Mouse (Mus musculus) mouse trophoblast stem cell (cell line): ENCODE measurements around the gene Atp2a1.

Experiments used
- in situ Hi-C, 2 experiments: fragments of 300-500 bp; cut with MseI, MboI; formaldehyde crosslinking; loops; 2 replicates in 1 of 2; 3 replicates in 1 of 2; pipeline ENCODE4 v1.15.1; 2025

Atp2a1 gene

DNA sequence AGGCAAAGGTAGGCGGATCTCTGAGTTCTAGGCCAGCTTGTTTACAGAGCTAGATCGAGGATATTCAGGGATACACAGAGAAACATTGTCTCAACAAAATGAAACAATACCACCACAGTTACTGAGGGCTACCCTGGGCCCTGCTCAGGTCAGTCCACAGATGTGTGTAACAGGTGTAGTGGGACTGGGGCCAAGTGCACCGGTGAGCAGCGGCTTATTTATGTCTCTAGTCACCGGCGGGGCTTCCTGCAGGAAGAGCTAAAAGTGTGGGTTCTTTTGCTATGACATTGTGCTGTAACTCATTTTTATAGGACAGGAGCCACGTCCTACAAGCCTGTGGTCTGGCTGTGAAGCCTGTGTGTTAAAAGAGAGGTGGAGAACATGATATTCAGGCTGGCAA is 9.0 kb downstream of the Atp2a1 start:
- in situ Hi-C loops = no loop called here

DNA sequence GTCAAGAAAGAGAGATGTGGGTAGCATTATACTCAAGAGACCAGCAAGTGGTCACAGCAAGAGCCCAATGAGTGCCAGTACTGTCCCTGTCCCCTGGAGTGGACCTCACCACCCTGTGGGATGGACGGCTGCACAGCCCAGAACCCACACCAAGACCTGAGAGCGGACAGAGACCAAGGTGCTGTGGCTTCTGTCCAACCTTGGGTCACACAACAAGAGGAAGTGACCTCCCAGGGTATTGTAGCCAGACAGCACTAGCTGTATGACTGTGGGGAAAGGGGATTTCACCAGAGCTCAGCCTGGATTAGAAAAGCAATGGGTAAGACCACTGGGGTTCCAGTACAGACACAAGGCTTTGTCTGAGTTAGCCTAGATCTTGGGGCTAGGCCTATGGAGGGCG is 10.7 kb downstream of the Atp2a1 start:
- in situ Hi-C loops = no loop called here

DNA sequence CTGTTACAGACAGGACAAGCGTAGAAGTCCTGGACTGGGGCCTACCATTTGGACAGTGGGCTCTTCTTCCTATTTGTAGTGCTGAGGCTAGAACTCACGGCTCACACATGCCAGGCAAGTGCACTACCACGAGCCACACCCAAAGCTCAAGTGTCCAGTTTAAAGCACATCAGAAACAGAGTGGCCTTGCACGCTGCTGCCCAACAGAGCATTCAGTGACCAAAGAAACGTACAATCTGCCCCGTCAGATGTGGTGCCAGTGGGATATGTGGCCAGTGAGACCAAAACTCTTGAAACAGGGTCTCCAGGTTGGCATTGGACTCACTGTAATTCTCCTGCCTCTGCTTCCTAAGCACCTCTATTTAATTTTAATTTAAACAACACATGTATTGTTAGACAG is 12.3 kb downstream of the Atp2a1 start:
- in situ Hi-C loops = no loop called here

DNA sequence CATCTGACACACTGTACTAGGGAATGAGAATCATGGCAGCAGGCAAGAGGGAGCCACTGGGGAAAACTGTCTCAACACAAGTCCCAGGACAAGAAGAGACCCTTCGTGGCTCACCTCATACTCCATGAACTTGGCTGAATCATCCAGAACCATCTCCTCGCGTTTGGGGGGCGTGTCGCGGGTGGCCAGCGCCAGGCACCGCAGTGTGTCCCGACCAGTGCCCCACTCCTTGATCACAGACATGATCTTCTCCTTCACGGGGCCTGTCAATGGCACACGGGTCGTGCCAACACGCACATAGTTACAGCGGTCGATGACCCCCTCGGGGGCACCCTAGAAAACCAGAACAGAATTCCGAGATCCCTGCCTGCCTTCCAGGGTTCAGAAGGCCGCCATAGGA is 12.9 kb downstream of the Atp2a1 start:
- in situ Hi-C loops = no loop called here

DNA sequence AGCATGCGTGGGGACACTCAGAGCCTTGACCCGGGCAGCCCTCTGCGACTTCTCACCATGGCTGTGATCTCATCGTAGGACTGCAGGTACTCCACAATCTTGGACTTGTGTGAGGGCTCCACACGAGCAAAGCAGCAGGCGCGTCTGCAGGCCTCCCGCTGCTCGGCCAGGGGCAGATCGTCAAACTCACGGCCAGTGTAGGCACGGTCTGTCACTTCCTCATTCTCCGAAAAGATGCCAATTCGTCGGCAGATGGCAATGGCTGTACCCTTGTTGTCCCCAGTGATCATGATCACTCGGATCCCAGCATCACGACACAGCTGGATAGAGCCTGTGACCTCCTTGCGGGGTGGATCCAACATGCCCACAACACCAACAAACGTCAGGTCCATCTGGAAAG is 14.4 kb downstream of the Atp2a1 start:
- in situ Hi-C loops = no loop called here

DNA sequence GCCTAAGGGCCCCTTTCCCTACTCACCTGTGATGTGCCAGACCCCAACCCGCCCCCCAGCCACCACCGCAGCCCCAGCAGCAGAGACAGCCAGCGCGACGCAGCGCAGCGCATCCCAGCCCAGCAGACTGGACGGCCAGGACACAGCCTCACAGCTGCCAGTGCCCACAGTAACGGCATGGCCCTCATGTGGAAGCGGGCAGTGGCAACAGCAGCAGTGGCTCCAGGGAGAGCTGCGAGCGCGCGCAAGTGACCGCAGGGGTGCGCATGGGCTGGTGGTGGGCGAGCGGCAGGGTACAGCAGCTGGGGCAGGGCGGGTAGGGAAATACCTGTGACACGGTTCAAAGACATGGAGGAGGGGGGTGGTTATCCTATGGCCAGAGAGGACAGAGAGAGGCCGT is 16.7 kb downstream of the Atp2a1 start:
- in situ Hi-C loops = no loop called here

DNA sequence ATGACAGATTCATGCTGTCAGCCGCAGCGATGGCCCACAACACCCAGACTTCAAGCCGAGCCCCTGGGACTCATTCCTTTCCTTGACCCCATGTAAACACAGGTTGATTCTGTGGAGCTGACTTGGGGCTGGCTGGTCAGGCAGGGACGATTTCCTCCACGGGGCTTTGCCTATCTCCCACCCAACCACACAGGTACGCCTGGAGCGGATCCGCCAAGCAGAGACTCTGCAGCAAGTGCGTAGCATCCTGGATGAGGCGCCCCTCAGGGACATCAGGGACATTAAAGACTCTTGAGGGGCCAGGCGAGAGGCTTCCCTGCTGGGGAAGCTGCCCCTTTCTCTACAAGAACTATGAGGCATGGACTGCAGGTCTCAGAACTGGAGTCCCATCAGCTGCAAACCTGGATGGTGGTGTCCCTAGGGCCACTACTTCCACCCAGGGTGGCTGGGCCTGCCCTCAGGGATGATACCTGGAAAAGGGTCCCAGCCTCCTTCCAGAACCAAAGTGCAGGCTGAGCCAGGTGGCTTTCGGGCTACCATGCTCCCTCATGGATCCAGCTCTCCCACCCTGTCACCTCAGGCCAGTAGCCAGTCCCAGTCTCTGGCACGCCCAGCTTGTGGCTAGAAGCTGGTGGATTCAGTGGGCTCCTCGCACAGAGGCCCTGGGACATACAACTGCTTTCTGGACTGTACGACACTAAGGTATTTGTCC is 17.6 kb downstream of the Atp2a1 start:
- in situ Hi-C loops = no loop called here

DNA sequence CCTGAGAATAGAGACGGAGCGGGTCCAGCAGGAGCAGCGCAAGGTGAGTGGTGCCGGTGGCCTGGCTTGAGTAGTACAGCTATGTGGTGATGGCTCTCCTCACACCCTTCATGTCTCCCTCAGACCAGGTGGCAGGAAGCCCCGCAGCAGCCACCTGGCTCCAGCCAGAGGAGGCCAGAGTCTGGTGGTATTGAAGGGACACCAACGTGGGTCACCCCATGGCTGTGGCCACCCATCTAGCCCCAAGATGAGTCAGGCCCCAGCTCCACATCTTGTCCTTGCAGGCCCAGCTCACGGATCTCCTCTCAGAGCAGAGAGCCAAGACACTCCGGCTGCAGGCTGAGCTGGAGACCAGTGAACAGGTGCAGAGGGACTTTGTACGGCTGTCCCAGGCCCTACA is 18.4 kb downstream of the Atp2a1 start:
- in situ Hi-C loops = no loop called here

DNA sequence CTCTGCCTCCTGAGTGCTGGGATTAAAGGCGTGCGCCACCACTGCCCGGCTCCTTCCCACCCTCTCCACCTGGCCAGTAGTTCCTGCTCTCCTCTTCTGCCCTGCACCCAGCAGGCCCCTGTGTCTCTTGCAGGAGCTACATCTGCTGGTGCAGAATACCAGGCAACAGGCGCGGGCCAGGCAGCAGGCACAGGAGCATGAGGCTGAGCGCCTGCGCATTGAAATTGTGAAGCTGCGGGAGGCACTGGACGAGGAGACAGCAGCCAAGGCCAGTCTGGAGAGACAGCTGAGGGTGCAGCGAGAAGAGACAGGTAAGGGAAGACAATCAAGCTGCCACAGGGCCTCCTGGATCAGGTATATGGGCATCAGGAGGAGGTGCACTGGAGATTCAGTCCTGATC is 18.9 kb downstream of the Atp2a1 start:
- in situ Hi-C loops = no loop called here

DNA sequence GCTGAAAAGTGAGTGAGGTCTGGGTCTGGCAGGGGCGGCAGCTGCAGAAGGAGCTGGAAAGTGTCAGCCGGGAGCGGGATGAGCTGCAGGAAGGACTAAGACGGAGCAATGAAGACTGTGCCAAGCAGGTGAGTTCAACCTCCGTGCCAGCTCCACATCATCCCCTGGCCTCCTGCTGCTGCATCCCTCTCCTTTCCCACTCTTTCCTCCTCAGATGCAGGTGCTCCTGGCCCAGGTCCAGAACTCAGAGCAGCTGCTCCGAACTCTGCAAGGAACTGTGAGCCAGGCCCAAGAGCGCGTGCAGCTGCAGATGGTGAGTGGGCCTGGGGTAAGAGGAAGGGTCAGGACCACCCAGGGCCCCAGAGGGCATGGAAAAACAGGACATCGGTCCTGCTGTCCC is 22.8 kb downstream of the Atp2a1 start:
- in situ Hi-C loops = no loop called here

DNA sequence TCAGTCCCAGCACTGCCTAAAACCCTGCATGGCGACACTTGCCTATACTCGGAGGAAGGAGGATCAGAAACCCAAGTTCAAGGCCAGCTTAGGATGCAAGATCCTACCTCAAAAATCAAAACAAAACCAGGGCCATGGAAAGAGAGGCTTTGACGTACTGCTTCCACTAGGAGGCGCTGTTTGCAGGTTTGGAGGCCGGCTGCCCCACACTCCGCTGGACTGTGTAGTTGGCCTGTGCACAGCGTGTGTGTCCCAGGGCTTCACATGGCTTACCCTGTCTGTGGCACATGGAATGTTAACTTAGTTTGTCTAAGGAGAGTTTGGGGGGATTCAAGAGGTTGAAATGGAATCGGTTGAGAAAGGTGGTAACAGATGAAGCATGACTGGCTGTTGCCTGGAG is 26.1 kb downstream of the Atp2a1 start:
- in situ Hi-C loops = no loop called here

DNA sequence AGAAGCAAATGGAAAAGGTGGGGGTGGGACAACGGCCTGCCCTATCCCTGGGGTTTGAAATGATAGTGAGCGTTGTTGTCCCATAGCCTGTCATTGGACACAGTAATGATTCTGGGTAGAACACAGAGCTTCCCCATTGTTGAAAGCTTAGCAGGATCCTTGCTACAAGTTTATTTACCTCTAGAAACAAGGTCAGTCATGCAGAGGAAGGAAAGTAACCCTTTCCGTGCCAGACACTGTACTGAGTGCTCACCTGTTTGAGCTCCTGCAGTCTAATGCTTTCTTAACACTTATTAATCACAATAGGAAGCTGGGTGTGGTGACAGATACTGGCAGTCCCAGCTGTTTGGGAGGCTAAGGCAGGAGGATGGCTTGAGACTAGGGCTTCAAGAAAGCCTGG is 27.1 kb downstream of the Atp2a1 start:
- in situ Hi-C loops = no loop called here

DNA sequence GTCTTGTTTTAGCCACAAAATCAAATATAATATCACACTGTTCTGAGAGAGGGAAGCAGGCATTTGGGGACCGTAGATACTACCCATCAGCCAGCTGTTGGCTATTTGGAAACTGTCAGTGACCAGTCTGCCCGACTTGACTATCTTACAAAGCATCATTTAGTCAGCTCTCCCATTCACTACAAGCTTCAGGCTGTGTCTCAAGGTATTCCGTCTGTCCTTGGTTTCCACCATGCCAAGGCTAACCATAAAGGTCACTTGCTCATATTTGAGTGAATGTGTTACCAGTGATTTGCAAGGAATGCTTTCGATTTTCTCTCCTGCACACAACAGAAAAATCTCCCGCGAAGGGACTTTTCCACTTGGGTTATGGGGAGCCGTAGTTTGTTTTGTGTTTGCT is 28.2 kb downstream of the Atp2a1 start:
- in situ Hi-C loops = no loop called here

DNA sequence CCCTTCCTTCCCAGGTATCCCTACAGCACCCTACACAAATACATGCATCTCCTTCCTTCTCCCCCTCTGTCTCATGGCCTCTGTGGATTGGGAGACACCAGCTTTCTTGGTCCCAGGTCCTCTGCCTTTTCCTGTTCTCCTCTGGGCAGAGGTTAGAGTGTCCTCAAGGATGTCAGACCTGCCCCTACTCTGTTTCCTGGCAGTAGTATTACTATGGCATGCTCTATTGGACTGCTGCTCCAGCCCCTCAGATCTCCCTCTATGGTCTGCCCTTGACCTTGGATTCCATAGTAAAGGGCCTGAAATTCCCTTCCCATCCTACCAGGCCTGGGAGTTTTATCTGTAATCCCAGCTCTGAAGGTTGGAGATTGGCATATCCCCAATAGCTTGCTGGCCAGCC is 32.7 kb downstream of the Atp2a1 start:
- in situ Hi-C loops = no loop called here

DNA sequence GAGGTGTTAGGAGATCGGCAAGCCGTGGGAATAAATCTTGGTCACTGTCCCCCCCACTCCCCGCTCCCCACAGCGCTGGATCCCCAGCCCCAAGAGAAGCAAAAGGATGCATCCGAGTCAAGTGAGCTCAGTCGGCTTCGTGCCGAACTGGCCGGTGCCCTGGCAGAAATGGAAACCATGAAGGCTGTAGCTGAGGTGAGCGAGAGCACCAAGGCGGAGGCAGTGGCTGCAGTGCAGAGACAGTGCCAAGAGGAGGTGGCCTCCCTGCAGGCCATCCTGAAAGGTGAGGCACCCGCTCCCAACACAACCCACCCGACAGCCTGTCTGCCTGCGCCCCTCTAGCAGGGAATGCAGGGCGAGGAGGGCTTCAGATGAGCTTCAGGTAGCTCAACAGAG is 33.4 kb downstream of the Atp2a1 start:
- in situ Hi-C loops = no loop called here

DNA sequence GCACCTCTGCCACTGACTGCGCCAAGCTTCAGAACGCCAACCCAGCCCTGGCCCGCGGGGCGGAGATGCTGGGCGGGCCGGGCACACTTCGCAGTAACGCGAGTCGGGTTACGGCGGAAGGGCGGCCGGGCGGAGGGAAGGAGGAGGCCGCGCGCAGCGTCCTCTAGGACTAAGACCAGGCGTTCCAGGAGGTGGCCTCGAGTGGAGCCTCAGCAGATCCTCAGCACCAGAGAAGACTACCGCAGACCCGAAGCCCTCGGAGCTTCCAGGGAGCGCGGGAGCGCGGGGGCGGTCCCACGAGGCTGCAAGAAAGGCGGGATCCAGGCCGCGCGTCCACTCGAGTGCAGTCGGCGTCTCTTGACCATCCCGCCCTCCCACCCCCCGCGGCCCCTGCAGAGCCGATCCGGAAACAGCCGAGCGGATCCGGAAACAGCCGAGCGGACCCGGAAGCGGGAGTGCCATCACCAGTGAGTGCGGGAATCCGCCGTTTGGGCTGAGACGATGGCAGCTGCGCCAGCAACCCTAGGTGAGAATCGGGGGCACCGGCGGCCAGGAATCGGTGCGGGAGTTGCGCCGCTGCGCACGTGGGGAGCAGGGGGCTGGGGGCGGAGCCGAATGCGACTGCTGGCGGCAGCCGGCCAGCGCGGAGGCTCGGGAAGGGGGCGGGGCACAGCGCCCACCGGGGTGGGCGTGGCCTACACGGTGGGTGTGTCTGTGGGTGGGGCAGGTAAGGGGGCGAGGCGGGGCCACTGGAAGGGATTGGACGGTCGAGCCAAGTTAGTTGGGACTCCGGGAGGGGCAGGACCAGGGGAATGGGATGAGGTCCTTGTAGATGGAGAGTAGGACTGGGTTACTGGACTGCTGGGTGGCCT is 34.0 kb downstream of the Atp2a1 start, which contains the start of gene Rabep2:
Gene Rabep2 (plus strand): TSS at position 129 of the 872 bp plus-strand sequence.
- in situ Hi-C loops = no loop called here

DNA sequence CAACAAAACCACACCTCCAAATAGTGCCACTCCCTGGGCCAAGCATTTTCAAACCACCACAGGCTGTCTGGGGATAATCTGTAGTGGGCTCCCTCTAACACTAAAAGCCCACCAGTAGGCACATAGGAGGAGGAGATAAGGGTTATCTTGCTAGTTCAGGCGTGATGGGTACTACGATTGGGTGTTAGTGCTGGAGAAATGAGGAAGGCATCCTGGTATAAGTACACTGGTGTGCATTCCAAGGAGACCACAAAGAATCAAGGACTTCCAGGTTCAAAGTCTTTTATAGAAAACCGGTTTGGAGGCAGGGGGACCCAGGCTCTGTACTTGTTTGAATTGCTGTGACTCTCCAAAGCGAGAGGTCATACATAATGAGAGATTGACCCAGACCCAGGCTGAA is 34.8 kb downstream of the Atp2a1 start:
- in situ Hi-C loops = no loop called here

DNA sequence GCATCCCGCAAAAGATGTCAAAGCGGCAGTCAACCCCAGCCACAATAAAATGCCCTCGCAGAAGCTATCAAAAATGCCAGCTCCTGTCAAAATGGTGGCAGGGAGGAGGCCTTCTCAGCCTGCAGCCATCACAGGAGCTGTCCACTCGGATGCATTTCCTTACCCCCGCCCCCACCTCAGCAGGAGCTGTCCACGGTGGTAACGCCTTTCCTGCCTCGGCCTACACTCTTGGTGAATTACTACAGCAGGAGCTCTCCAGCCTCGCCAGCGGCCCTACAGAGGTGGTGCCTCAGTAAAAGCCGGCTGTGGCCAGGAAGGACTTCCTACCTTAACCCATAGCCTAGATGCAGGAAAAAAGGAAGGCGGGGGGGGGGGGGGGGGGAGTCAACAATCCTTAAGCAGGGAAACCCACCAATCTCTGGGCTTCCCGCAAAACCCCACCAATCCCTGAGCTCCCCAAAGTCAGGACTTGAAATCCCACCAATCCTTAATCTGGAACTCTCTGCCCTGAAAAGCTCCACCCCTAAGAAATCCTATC is 35.5 kb downstream of the Atp2a1 start:
- in situ Hi-C loops = no loop called here

DNA sequence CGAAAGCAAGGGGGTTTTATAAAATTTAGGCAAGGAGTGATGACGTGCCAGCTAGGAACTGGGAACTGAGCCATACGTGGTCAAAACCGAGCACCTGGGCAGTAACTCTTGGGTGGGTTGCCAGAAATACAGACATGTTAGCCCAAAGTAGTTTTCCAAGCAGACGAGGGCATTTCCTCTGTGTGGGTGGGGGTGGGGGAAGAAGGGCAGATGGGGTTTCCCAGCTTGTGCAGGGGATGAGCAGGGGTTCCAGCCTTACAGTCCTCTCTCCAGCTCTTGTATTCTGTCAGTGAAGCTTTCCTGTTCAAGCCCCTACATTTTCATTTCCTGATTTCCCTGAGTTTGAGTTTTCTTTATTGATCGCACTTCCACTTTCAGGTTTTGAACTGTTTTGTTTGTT is 38.7 kb downstream of the Atp2a1 start:
- in situ Hi-C loops = no loop called here

DNA sequence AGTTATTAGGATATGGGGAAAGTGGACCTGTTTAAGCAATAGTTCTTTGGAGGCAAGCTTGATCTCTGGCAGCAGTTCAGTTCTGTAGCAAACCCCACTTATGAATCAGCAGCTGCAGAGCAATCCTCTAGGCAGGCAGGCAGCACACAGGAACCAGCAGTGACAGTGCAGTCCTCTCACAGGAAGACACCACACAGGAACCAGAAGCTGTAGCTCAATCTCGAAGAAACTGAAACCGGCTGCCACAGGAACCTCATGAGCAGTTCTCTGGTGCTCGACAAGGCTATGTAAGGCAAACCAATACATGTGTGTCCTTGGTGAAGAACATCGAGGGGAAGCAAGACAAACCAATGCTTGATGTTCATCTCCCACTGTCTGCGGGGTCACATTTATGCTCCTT is 41.2 kb downstream of the Atp2a1 start:
- in situ Hi-C loops = no loop called here

DNA sequence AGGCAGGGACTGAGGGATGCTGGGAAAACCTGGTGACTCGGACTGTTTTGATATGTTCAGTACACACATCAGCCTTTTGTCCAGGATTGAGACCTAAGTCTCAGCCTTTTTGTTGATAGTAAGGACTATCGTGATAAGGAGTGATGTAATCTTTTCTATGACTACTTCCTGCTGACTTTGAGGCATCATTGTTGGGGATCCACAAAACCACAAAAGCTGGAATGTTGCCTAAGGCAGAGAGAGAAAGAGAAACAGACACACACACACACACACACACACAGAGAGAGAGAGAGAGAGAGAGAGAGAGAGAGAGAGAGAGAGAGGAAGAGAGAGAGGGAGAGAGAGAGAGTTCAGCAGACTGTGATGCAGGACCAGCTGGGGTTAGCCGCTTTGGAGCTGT is 44.4 kb downstream of the Atp2a1 start:
- in situ Hi-C loops = no loop called here

DNA sequence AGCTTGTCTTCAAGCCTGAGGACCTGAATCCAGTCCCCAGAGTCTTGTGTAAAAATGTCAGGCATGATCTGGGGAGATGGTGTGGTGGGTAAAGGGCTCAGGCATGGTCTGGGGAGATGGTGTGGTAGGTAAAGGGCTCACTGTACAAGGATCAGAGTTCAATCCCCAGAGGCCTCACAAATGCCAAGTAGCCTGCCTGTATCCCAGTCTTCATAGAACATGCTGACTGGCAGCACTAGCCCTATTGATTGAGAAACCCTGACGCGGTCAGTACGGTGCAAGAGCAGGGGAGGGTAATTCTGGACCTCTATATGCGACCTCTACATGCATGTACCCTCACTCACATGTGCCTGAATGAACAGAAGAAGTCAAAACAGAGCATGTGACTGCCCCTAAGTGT is 45.3 kb downstream of the Atp2a1 start:
- in situ Hi-C loops = no loop called here

DNA sequence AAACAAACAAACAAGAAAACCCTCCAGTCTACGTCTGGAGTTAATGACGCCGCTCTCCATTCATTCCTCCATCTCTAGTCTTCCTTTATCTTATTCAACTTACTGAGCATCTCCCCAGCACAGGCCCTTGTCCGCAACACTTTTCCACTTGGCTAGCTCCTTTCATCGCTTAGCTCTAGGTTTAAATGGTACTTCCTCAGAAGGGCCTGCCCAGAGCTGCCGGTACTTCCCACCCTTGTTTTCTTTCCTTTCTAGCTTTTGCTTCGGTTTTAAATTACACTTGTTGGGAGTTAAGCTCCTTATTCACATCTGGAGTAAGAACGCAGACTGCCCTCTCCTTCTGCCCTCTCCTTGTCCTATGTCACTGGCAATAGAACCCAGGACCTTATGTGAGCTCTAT is 45.9 kb downstream of the Atp2a1 start:
- in situ Hi-C loops = no loop called here
